Mouse (Mus musculus) gastrocnemius, postnatal 25 days (tissue): ENCODE results near the gene Msi2. TPM values are rescaled to one million over a fixed set of nuclear protein-coding genes. Genes with fewer than 3 reads are reported as not detected.

ENCODE experiments used
- DNase-seq: peaks from one replicate; pipeline ENCODE4 v3.0.0; 2022
- microRNA-seq, 2 experiments: library from miRNA; unstranded; fragments of <30 nt; microRNA quantifications; one replicate each; pipeline ENCODE4 v1.2.0; 2021; ENCODE audit warnings: borderline replicate concordance in 2 of 2
- total RNA-seq, 2 experiments: library from RNA; stranded (reverse); gene quantifications; 1 replicate in 1 of 2; 2 replicates in 1 of 2; pipeline ENCODE4 v1.2.3; 2021

The Msi2 gene
- total RNA-seq, 2 experiments from 2014 or later, result 158 TPM

DNA sequence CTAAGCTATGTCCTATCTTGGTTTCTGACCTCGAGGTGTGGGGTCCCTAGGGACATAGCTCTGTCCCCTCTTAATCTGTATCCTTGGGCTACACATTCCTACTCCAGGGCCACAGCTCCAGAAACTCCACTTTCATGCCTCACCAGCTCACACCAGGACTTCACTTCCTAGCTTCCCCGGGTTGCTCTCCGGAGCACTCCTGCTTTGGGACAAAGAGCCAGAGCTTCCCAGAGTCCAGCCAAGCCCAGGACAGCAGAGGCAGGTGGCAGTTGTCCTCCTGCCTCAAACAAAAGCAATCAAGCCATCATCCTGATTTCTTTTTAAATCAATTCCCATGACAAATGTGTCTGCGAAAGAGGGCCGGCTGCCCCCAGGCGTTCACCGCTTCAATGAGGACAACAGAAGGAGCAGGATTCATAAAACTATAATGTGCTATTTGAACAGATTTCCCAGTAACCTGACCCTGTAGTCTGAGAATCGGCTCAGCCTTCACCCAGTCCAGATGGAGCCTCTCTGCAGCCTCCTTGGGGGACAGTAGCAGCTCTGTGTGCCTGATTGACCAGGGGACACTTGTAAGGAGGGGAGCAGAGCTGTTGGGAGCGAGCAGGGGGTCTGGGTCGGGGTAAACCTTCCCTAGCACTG is 409.1 kb downstream of the Msi2 start:
- DNase-seq, result no peak

DNA sequence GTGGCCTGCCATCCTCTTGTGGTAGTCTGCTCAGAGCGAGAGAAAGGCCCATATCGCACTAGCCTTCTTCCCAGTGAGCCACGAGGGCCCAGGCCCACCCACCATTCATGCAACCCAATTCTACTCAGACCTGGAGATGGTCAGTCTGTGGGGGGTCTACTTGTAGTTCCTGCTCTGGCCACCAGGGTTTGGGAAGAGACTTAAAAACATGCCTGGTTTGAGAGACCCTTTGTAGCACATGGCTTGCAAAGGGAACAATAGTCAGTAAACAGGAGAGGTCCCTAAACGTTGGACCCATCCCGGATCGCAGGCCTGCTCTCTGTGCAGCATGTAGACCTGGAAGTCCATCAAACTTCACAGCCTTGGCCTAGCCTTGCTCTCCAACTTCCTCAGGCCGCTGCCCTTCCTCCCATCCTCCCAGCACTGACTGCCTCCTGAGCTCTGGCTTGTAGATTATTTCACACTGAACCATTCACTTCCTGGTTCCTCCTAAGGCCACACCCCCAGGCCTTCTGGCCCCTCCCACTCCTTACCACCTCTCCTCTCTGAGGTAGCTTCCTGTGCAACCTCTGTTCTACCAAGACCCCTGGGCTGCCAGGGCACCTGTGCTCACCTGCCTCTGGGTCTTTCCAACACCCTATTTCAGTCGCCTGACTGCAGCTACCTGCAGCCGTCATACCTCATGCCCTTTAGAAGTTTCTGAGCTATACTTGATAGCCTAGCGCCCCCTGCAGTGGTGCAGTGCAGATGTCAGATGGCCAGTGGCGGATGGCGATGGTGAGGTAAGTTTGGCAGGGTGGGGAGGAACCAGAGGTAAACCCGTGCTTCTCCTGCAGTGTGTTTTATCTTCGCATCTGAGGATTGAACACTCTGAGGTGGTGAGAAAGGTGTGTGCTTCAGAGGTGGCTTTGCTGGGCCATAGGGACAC is 410.4 kb downstream of the Msi2 start:
- DNase-seq, result no peak

DNA sequence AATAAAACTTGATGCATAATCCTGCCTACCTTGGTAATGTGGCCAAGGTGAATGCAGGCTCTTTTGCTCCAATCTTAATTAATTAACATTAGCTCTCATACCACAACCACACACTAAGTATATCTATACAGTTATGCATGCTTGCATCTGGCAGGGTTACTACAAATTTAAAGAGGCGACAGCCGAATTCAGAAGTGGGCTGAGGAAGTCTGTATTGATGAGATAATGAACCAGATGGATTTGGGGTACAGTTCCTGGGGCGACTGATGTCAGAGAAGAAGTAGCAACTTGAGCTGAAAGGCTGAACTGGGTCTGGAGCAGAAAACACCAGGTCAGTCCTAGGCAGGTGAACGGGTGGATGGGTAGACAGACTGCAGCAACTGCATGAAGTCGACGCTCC is 412.6 kb downstream of the Msi2 start:
- DNase-seq, result no peak

DNA sequence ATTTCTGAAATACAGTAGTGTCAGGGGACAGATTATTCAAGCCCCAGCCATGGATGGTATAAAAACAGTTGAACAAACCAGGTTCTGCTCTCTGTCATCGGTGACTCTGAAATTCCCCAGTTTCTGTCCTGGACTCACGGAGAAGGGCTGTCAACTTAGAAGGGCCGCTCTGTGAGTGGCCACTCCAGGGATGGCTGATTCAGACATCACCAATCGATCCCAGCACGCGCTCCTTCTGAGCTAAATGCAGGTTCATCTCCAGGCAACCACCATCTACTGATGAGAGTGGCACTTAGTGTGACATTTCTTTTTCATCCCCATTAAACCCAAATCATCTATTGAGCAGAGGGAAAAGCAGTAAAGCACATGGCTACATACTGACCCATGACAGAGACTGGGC is 416.7 kb downstream of the Msi2 start:
- DNase-seq, result no peak

DNA sequence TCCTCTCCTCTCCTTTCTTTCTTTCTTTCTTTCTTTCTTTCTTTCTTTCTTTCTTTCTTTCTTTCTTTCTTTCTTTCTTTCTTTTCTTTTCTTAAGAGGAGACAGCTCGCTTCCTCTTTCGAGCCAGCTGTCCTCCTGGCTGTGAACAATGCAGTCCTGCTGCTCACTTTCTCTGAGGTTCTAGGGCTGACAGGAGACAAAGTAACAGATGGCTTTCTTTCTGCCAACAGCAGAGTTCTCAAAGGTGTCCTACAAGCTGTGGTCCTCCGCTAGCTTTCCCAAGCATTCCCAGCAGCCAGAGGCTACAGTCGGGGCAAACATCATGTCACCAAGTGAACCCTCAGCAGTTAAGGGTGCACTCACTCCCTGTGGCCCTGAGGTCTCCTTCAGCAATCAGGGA is 419.0 kb downstream of the Msi2 start:
- DNase-seq, result no peak

DNA sequence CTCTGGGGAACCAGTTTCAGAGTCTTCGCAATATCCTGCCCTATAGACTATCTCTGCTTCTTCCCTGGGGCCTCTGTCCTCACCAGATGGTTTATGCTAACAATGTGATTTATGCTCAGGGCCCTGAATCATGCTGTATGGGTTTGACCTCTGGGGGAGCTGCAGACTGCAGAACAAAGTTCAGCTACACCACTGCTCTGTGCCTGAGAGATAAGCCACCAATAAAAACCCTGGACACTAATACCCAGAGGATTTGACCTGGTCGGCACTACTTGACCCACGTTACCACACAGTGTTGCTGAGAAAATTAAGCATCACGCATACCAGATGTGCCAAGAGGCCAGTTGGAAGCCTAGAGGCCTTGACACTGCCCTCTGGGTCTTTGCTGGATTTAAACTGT is 420.8 kb downstream of the Msi2 start:
- no peak for DNase-seq

DNA sequence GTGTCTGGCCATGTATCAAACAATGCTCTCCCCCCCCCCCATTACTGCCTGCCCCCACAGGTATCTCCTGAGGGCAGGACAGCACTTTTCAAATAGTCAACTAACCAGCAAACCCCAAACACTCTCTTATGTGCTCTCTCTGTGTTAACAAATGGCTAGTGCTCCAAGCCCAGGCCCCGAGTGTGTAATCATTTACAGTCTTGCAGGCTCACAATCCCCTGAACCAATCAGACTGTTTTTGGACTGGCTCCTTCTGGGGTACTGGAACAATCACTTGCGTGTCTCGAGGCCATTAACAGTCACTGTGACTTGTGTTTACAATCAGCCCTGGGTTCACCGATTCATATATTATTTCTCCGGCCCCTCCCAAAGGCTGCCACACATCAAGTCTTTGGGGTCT is 423.0 kb downstream of the Msi2 start:
- no peak for DNase-seq

DNA sequence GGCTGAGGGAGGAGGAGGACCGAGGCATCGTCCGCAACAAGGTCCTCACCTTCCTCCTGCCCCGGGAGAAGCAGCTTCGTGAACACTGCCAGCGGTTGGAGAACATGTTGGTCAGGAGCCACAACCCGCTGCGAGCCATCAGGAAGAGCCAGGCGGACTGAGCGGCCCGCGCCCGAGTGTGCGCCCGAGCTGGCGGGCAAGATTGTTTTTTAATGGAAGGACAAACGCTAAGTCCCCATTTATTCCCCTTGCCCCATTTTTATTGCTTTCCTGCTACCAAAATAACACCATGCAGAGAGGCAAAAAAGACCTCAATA is 424.0 kb downstream of the Msi2 start:
- no peak for DNase-seq

DNA sequence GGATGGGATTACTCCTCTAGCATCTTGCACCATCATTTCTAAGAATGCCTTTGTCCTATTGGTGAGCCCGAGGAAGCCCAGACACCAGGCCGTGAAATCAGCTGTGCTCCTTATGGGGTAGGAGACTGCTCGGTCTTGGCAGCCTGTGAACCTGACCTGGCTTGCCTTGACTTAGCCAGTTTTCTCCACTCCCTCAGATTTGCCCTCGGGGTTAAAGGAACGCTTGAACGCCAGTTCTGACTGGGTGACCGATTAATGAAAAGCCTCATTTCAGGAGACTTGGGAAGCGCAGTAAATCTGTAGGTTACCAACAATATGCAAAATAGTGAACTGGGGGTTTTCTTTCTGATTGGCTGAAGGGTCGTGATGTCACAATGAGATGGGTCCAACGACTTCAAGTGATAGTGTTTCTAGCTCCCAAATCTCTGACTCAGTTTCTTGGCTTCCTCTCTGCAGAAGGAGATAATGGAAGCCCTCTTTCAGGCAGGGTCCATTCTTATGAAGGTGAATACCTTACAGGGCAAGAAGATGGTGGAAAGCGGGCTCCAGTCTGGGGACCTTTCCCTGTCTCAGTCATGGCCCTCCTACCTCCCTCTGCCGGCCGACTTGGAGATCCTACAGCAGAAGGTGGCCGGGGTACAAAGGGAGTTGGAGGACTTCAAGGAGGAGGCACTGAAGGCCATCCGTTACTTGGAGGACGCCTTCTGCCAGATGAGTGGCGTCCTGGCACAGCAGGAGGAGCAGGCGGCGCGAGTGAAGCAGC is 424.5 kb downstream of the Msi2 start, which contains the start of gene Ccdc182:
Gene Ccdc182, plus strand, starts transcription at position 428 of the 763 bp plus-strand sequence.
- no peak for DNase-seq

DNA sequence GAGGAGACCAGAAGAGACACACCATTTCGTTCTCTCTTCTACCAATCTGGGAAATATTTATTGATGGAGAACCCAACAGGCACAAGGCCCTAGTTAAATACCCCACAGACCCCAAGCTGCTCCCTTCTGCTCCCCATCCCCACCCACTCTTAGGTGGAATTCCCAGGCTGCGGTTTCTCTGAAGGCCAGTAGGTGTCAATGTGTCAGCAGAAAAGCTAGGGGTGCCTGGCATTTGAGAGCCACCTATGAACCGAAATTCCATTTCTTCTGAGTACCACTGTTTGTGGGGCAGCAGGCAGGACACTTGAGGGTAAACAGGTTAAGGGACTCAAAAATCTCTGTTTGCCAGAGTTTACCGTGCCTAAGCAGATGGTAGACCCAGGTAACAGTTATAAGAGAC is 426.6 kb downstream of the Msi2 start:
- DNase-seq, result no peak

DNA sequence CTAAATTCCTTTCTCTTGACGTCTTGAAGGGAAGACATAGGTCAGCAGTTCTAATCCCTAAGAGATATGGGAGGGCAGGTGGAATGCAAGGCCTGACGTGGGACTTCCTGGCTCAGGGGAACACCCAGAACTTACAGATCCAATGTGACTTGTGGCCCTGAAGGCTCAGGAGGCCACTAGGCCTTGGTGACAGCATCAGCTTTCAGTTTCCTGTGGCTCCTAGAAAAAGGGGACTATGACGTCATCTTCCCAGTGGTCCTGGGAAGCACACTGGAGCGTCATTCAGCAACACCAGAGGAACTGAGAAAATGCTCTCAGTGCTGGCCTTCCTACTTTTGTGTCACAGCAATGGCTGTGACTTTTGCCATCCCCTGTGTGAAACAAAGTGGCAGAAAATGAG is 427.1 kb downstream of the Msi2 start:
- DNase-seq, result no peak

Small RNA genes lying within 50 kb of the gene (microRNA-seq; reads per million reads assigned to microRNA genes)
- gene Mir378b, result 24.3 to 25.9 reads per million in 2 experiments

Other genes with a start within 250 kb of the Msi2 start
- gene Akap1, start 146.1 kb upstream of the Msi2 start, total RNA-seq, result 10 to 100 TPM; 65.8 to 77.9 TPM
- gene Scpep1, start 237.0 kb upstream of the Msi2 start, total RNA-seq, result 10 to 100 TPM in 1 of 2 experiments, 1 to 10 TPM in 1; 8.6 to 10.8 TPM
- not detected for gene Elobl, start 248.4 kb upstream of the Msi2 start, total RNA-seq